Mouse (Mus musculus): Measurements from ENCODE around the gene Dcaf4.

- no peak for TF ChIP-seq CTCF (IDR thresholded peaks at IDR 0.05; ENCODE audit: extremely low read depth, insufficient read length, insufficient replicate concordance, low read depth, low read length)
- TF ChIP-seq POLR2A (IDR thresholded peaks at IDR 0.05; ENCODE audit: low read depth, low read length) = no peak
Measured at GRCm38 (mm10) chr12:83491609-83492008, 28.7 kb upstream of the Dcaf4 start.
